Mouse (Mus musculus) cerebellum, adult 2 months (tissue): ENCODE measurements around the gene Gprc5c.

ENCODE experiments used
- CTCF ChIP-seq: fragments of 200-500 bp; IDR thresholded peaks from 2 replicates; pipeline ENCODE4 v1.5.1; 2011; ENCODE audit warnings: low read depth, mild to moderate bottlenecking, control low read depth, low read length, moderate library complexity, borderline replicate concordance; ENCODE audit not compliant: insufficient read depth
- POLR2A ChIP-seq: fragments of 200-500 bp; IDR thresholded peaks from 2 replicates; pipeline ENCODE4 v1.6.1; 2011; ENCODE audit warnings: low read length, control low read depth, borderline replicate concordance; ENCODE audit not compliant: insufficient read depth

DNA sequence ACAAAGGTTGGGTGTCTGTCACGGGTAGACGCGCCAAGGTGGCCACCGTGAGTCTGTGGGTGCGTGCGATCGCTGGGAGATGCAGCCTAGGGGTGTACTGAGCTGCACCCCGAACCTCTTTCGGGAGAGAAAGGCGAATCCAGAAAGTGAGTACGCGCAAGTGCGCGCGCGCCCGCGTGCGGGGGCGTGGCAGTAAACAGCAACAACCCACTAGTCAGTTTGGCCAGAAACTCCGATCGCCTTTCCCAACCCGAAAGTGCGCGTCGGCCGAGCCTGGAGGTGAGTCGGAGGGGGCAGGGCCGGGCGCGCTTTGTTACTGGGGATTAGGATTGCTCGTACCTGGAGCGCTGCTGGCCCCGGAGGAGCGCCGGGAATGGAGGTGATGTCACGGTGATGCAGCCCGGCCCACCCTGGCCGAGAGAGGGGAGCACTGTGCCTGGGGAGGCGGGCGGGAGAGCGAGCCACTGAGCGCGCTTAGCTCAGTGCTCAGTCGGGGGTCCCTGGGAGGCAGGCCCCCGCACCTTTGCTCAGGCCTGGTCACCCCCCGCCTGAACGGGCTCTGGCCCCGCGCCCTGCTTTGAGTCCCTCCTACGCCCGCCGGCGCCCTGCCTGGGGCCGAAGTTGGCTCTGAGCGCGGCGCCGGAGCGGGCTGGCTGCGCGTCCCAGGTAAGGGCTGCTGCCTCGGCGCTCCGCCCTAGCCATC is 807 bp downstream of the Gprc5c start:
- TF ChIP-seq CTCF (no peak), POLR2A (peak; percentile 61)
